In genomic region chr16:6777506-6778185, GRCm38 (mm10) we compare ENCODE assay signal across 20 mouse cellular contexts.
DNase-seq lines count a peak whose midpoint lies in the region; ATAC-seq and TF ChIP-seq lines count a peak whose summit lies in the region.
"Had no signal": no experiment of that assay in that cellular context is flagged by ENCODE, and none has a peak within 500 bp of the region (broad histone marks: within the 10 kb centered on the region; RNA-seq: fewer than 3 reads in every experiment).

No protein-coding gene starts in this region.

- H3K27me3 ChIP-seq in neural tube, embryonic 13.5 days: no peaks in the 10 kb centered on the region
- no peaks in the 10 kb centered on the region for H3K27me3 ChIP-seq in neural tube, embryonic 15.5 days (replicated peaks)
- H3K27me3 ChIP-seq in ES-Bruce4 (ENCODE audit: control insufficient read depth, insufficient read depth, low read length, poor library complexity, severe bottlenecking): no peaks in the 10 kb centered on the region
- H3K27me3 ChIP-seq: embryonic facial prominence, embryonic 12.5 days; forebrain, embryonic 13.5 days; forebrain, embryonic 15.5 days had no signal

- no peak overlapping the region for H3K9ac ChIP-seq in neural tube, embryonic 13.5 days
- H3K9ac ChIP-seq in neural tube, embryonic 15.5 days (replicated peaks): no peak overlapping the region
- H3K9ac ChIP-seq in ES-Bruce4 (ENCODE audit: low read depth, poor library complexity, severe bottlenecking): no peak overlapping the region
- H3K9ac ChIP-seq: embryonic facial prominence, embryonic 12.5 days; forebrain, embryonic 13.5 days; forebrain, embryonic 15.5 days; forebrain, postnatal 0 days had no signal

- TF ChIP-seq CTCF in ES-Bruce4 (IDR thresholded peaks at IDR 0.05; ENCODE audit: low read depth, low read length): no peak

- no peaks in the 10 kb centered on the region for H3K36me3 ChIP-seq in neural tube, embryonic 13.5 days
- no peaks in the 10 kb centered on the region for H3K36me3 ChIP-seq in neural tube, embryonic 15.5 days
- H3K36me3 ChIP-seq in ES-Bruce4 (ENCODE audit: control insufficient read depth, insufficient read depth, low read length, poor library complexity, severe bottlenecking): no peaks in the 10 kb centered on the region
- H3K36me3 ChIP-seq: embryonic facial prominence, embryonic 10.5 days; embryonic facial prominence, embryonic 12.5 days; forebrain, embryonic 15.5 days had no signal

- H3K9me3 ChIP-seq in neural tube, embryonic 13.5 days: no peaks in the 10 kb centered on the region
- no peaks in the 10 kb centered on the region for H3K9me3 ChIP-seq in neural tube, embryonic 15.5 days (replicated peaks)
- no peaks in the 10 kb centered on the region for H3K9me3 ChIP-seq in ES-Bruce4 (replicated peaks; ENCODE audit: control insufficient read depth, insufficient read depth, low read length, poor library complexity, severe bottlenecking)
- H3K9me3 ChIP-seq: embryonic facial prominence, embryonic 10.5 days; embryonic facial prominence, embryonic 12.5 days; forebrain, embryonic 13.5 days; forebrain, embryonic 15.5 days had no signal

- H3K4me2 ChIP-seq in neural tube, embryonic 13.5 days: no peak overlapping the region
- no peak overlapping the region for H3K4me2 ChIP-seq in neural tube, embryonic 15.5 days
- H3K4me2 ChIP-seq: embryonic facial prominence, embryonic 12.5 days; forebrain, embryonic 13.5 days; forebrain, embryonic 15.5 days had no signal

- no peak overlapping the region for H3K4me3 ChIP-seq in neural tube, embryonic 13.5 days
- H3K4me3 ChIP-seq in neural tube, embryonic 15.5 days (replicated peaks): no peak overlapping the region
- H3K4me3 ChIP-seq in ES-Bruce4 (ENCODE audit: low read depth, low read length): no peak overlapping the region
- H3K4me3 ChIP-seq: embryonic facial prominence, embryonic 10.5 days; embryonic facial prominence, embryonic 12.5 days; forebrain, embryonic 13.5 days; forebrain, embryonic 15.5 days had no signal

- ATAC-seq in neural tube, embryonic 13.5 days (ENCODE audit: low read depth): no peak
- no peak for ATAC-seq in neural tube, embryonic 15.5 days (ENCODE audit: low FRiP score)
- ATAC-seq: forebrain, embryonic 13.5 days; forebrain, embryonic 15.5 days; forebrain, postnatal 0 days had no signal

- peak; percentile 75 for DNase-seq in ES-CJ7 (ENCODE audit: low read depth, low spot score)
- peak; percentile 74 for DNase-seq in ZHBTc4 (ENCODE audit: low read depth, low spot score)
- no peak for DNase-seq in cerebellum, postnatal 25 days
- DNase-seq in spleen, postnatal 4 days (ENCODE audit: low spot score in 2 of 2): no peak
- DNase-seq: adrenal gland, adult 2 months; adrenal gland, postnatal 10 days; adrenal gland, postnatal 25 days; cerebellum, adult 11 months; cerebellum, adult 18-20 months; cerebellum, adult 8-10 months; cerebellum, adult 9-11 months; cerebellum, postnatal 14 days; forebrain, postnatal 0 days had no signal

- TF ChIP-seq POLR2A in ES-Bruce4 (IDR thresholded peaks at IDR 0.05; ENCODE audit: insufficient read depth, low read length): no peak

- H3K27ac ChIP-seq in neural tube, embryonic 13.5 days (replicated peaks): 0 out of 2 replicates have a peak overlapping the region, but pooled peaks have one; percentile 46
- no peak overlapping the region for H3K27ac ChIP-seq in neural tube, embryonic 15.5 days (replicated peaks)
- no peak overlapping the region for H3K27ac ChIP-seq in ES-Bruce4 (ENCODE audit: insufficient read depth, low read length)
- H3K27ac ChIP-seq: embryonic facial prominence, embryonic 10.5 days; embryonic facial prominence, embryonic 12.5 days; forebrain, embryonic 13.5 days; forebrain, embryonic 15.5 days had no signal

- H3K4me1 ChIP-seq in neural tube, embryonic 13.5 days (replicated peaks): 0 out of 2 replicates have a peak, but pooled peaks cover 5% of the 10 kb centered on the region
- H3K4me1 ChIP-seq in neural tube, embryonic 15.5 days: no peaks in the 10 kb centered on the region
- H3K4me1 ChIP-seq in ES-Bruce4 (ENCODE audit: control insufficient read depth, insufficient read depth, low read length): peaks cover 3% of the 10 kb centered on the region
- H3K4me1 ChIP-seq: embryonic facial prominence, embryonic 10.5 days; embryonic facial prominence, embryonic 12.5 days; forebrain, embryonic 13.5 days; forebrain, embryonic 15.5 days had no signal

- 80% methylated on average over 6 of the region's 6 CpGs for WGBS in neural tube, embryonic 13.5 days
- 78% methylated on average over 6 of the region's 6 CpGs for WGBS in neural tube, embryonic 15.5 days

- TF ChIP-seq EP300 in ES-Bruce4 (IDR thresholded peaks at IDR 0.05; ENCODE audit: insufficient read depth, low read depth, low read length): 0 out of 2 replicates have a peak, but pooled peaks have one; percentile 42

Comparison
In these comparisons a context has a peak if more than half of its experiments do, and no peak if none do; other contexts are left out.
1. DNase-seq: peak in ES-CJ7 (single experiment) and ZHBTc4 (single experiment); none in cerebellum, postnatal 25 days (0 of 2) and spleen, postnatal 4 days (0 of 2).